Mouse (Mus musculus) heart, embryonic 11.5 days (tissue): Measurements from ENCODE around the gene Baiap2l1. TPM values are rescaled to one million over a fixed set of nuclear protein-coding genes. Genes with fewer than 3 reads are reported as not detected.

ENCODE experiments used
- ATAC-seq: fragments of 200-750 bp; cut with Nextera tagmentation; replicated peaks from 2 replicates; pipeline ENCODE4 v1.8.0; 2017; ENCODE audit warnings: moderate library complexity; ENCODE audit not compliant: insufficient number of reproducible peaks, low FRiP score, low TSS enrichment
- H3K27ac ChIP-seq: fragments of 300-500 bp; sonication (generic); 2 replicates; pipeline ENCODE4 v1.5.1; 2014; ENCODE audit warnings: mild to moderate bottlenecking, low read depth, low read length
- H3K27me3 ChIP-seq: fragments of 300-500 bp; sonication (generic); 2 replicates; pipeline ENCODE4 v1.6.1; 2014; ENCODE audit warnings: mild to moderate bottlenecking, low read length, mixed read lengths; ENCODE audit not compliant: control insufficient read depth, insufficient read depth
- H3K36me3 ChIP-seq: fragments of 300-500 bp; sonication (generic); 2 replicates; pipeline ENCODE4 v1.6.1; 2014; ENCODE audit warnings: mild to moderate bottlenecking, low read length, moderate library complexity, mixed read lengths; ENCODE audit not compliant: control insufficient read depth, insufficient read depth
- H3K4me1 ChIP-seq: fragments of 300-500 bp; sonication (generic); 2 replicates; pipeline ENCODE4 v1.6.1; 2014; ENCODE audit warnings: low read length; ENCODE audit not compliant: control insufficient read depth, insufficient read depth
- H3K4me2 ChIP-seq: fragments of 300-500 bp; sonication (generic); 2 replicates; pipeline ENCODE4 v1.6.1; 2014; ENCODE audit warnings: mild to moderate bottlenecking, moderate library complexity
- H3K4me3 ChIP-seq: fragments of 300-500 bp; sonication (generic); 2 replicates; pipeline ENCODE4 v1.5.1; 2014; ENCODE audit warnings: low read depth, low read length
- H3K9ac ChIP-seq: fragments of 300-500 bp; sonication (generic); 2 replicates; pipeline ENCODE4 v1.6.1; 2014; ENCODE audit warnings: mild to moderate bottlenecking, low read depth, low read length, moderate library complexity
- H3K9me3 ChIP-seq: fragments of 300-500 bp; sonication (generic); replicated peaks from 2 replicates; pipeline ENCODE4 v1.6.1; 2016; ENCODE audit warnings: low read length; ENCODE audit not compliant: control insufficient read depth
- WGBS: fragments of 180-500 bp; shearing (Covaris S2); extraction: QIAGEN DNeasy Blood & Tissue Kit; methylation state at CpG from one replicate; pipeline ENCODE4 v1.1.7; 2014; ENCODE audit not compliant: insufficient replicate concordance; 5-methylcytosine and 5-hydroxymethylcytosine counted together
- polyA plus RNA-seq: library from polyadenylated mRNA; unstranded; fragments of >200 nt; fragmentation: Nextera tagmentation; extraction: Ambion mirVana; gene quantifications from 2 replicates; pipeline ENCODE4 v1.2.1, GENCODE M21; 2014

The Baiap2l1 gene
- polyA plus RNA-seq, 1 experiment from 2014 or later, result 7.8 TPM

- Histone ChIP-seq H3K27ac (no peak overlapping the region), H3K9ac (no peak overlapping the region), H3K27me3 (no peaks in the 10 kb centered on the region), H3K36me3 (no peaks in the 10 kb centered on the region), H3K4me3 (no peak overlapping the region), H3K4me1 (0 out of 2 replicates have a peak, but pooled peaks cover 2% of the 10 kb centered on the region), H3K9me3 (no peaks in the 10 kb centered on the region; the same call in 1 of the 2 replicates), H3K4me2 (no peak overlapping the region)
- ATAC-seq, result no peak
- 73% methylated on average over 10 of the region's 10 CpGs for WGBS
These were observed 110.6 kb downstream of the Baiap2l1 start for GRCm38 (mm10) chr5:144247307-144247706.

GRCm38 (mm10) chr5:144246669-144247068, 111.2 kb downstream of the Baiap2l1 start:
- H3K27me3 ChIP-seq, result no peaks in the 10 kb centered on the region
- no peak overlapping the region for H3K27ac ChIP-seq
- no peak for ATAC-seq
- H3K4me3 ChIP-seq, result no peak overlapping the region
- no peaks in the 10 kb centered on the region for H3K36me3 ChIP-seq
- H3K9ac ChIP-seq, result no peak overlapping the region
- H3K4me1 ChIP-seq, result 0 out of 2 replicates have a peak, but pooled peaks cover 2% of the 10 kb centered on the region
- H3K9me3 ChIP-seq, result no peaks in the 10 kb centered on the region; the same call in 1 of the 2 replicates
- H3K4me2 ChIP-seq, result no peak overlapping the region
- WGBS, result 65% methylated on average over 7 of the region's 7 CpGs

DNA sequence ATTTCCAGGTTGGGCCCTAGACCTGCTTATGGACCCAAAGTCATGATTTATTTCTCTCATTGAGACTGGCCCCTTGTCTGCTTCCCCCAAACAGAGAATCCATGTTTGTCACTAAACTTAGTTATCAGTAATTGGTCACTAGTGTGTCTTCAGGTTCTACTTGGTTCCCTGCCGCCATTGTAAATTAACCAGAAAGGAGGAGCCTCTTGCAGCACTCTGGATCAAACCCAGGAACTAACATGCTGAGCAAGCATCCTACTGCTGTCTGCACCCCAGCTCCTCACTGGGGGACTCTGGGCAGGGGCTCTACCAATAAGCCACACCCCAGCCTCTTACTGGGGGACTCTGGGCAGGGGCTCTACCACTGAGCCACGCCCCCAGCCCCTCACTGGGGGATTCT, 112.3 kb downstream of the Baiap2l1 start:
- 0 out of 2 replicates have a peak, but pooled peaks cover 2% of the 10 kb centered on the region for H3K4me1 ChIP-seq
- ATAC-seq, result no peak
- no peak overlapping the region for H3K4me3 ChIP-seq
- no peak overlapping the region for H3K27ac ChIP-seq
- no peak overlapping the region for H3K9ac ChIP-seq
- no peaks in the 10 kb centered on the region for H3K27me3 ChIP-seq
- WGBS, result 73% methylated on average over 2 of the region's 2 CpGs
- H3K9me3 ChIP-seq, result no peaks in the 10 kb centered on the region; the same call in 1 of the 2 replicates
- H3K36me3 ChIP-seq, result no peaks in the 10 kb centered on the region
- no peak overlapping the region for H3K4me2 ChIP-seq

DNA sequence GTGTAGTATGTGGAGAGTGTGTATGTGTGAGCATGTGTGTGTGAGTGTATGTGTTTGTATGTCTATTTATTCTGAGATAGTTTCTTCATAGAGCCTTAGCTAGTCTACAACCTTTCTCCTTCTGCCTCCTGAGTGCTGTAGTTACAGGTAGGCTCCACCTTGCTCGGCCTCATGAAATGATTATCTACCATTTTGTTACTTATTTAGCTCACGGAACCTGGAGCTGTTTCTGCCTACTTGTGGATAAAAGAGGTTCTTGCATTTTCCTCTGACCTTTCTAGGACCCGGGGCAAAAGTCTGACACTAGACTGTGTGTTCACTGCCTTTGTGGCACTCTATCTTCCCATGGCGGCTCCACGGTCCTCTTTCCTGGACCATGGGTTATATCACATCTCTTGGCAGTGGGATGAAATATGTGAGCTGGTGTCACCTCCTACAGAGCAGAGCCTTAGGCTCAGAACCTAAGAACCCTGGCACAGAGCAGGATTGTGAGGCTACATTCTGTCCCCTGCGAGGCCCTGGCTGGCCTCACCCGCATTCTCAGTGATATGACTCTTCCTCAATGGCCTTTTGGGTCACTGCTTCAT, 113.9 kb downstream of the Baiap2l1 start, which contains the start of gene Bri3:
Gene Bri3 (plus strand): TSS at position 537 of the 587 bp plus-strand sequence.
- H3K4me3 ChIP-seq, result no peak within 1 kb of the TSS
- no peak for ATAC-seq
- no peak within 1 kb of the TSS for H3K4me2 ChIP-seq
- H3K27me3 ChIP-seq, result no peaks in the 10 kb centered on the region
- WGBS, result 84% methylated on average over 7 of the region's 7 CpGs
- H3K9me3 ChIP-seq, result no peaks in the 10 kb centered on the region
- H3K27ac ChIP-seq, result no peak within 1 kb of the TSS
- H3K9ac ChIP-seq, result no peak within 1 kb of the TSS
- H3K36me3 ChIP-seq, result no peaks in the 10 kb centered on the region
- H3K4me1 ChIP-seq, result 0 out of 2 replicates have a peak, but pooled peaks cover 2% of the 10 kb centered on the region

DNA sequence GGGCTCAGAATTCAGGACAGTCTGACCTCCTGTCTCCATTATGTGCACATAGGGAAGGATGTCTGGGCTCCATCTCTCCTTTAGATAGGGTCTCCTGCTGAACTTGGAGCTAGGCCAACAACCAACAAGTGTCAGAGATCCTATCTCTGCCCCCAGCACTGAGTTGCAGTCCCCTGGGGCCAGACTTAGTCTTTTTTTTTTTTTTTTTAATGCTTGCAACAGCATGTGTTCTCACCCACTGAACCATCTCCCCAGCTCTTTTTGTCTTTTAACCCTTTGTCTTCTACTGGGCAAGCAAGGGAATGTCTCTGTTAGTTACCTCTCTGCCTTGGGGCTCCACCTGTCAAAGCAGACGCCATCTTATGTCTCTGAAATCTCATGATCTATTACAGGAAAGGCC, 118.9 kb downstream of the Baiap2l1 start:
- Histone ChIP-seq H3K9ac (no peak overlapping the region), H3K27ac (no peak overlapping the region), H3K4me3 (no peak overlapping the region), H3K4me1 (no peaks in the 10 kb centered on the region), H3K27me3 (no peaks in the 10 kb centered on the region), H3K9me3 (no peaks in the 10 kb centered on the region), H3K4me2 (no peak overlapping the region), H3K36me3 (no peaks in the 10 kb centered on the region)
- 79% methylated on average over 1 of the region's 1 CpGs for WGBS
- ATAC-seq, result no peak

DNA sequence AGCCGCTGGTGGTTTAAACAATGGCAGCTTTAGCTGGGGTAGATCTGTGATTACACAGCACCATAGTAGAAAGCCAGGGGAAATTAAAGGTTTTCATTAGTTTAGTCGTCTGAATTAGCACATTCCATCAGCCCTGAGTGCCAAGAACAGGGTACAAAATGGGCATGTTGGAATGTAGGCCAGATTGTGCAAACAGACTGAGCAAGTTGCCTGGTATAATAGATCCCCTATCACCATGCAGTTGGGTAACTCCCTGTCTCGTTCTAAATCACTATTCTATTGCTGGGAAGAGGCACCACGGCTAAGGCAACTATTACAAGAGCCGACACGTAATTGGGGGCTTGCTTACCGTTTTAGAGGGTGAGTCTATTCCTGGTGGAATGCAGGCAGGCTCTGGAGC, 123.2 kb downstream of the Baiap2l1 start:
- no peaks in the 10 kb centered on the region for H3K27me3 ChIP-seq
- no peaks in the 10 kb centered on the region for H3K4me1 ChIP-seq
- H3K9ac ChIP-seq, result no peak overlapping the region
- H3K9me3 ChIP-seq, result no peaks in the 10 kb centered on the region
- H3K4me3 ChIP-seq, result no peak overlapping the region
- 81% methylated on average over 7 of the region's 7 CpGs for WGBS
- no peak overlapping the region for H3K27ac ChIP-seq
- no peaks in the 10 kb centered on the region for H3K36me3 ChIP-seq
- ATAC-seq, result no peak
- H3K4me2 ChIP-seq, result no peak overlapping the region

DNA sequence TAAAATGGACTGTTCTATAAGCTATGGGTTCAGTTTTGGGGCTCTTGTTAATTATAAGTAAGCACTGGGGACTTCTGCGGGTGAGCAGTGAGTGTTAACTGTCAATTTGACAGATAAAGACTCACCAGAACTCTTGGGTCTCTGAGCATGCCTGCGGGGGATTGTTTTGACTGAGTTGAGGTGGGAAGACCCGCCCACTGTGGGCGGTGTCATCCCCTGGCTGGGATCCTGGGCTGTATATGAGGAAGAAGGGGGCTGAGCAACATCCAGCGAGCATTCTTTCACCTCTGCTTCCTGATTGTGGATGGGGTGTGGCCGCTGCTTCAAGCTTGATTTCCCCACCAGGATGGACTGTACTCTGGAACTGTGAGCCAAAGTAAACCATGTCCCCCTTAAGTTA, 123.7 kb downstream of the Baiap2l1 start:
- H3K27me3 ChIP-seq, result no peaks in the 10 kb centered on the region
- no peak overlapping the region for H3K4me3 ChIP-seq
- no peaks in the 10 kb centered on the region for H3K36me3 ChIP-seq
- H3K9me3 ChIP-seq, result no peaks in the 10 kb centered on the region
- ATAC-seq, result no peak
- WGBS, result 52% methylated on average over 6 of the region's 6 CpGs
- H3K4me2 ChIP-seq, result no peak overlapping the region
- no peaks in the 10 kb centered on the region for H3K4me1 ChIP-seq
- no peak overlapping the region for H3K27ac ChIP-seq
- no peak overlapping the region for H3K9ac ChIP-seq

DNA sequence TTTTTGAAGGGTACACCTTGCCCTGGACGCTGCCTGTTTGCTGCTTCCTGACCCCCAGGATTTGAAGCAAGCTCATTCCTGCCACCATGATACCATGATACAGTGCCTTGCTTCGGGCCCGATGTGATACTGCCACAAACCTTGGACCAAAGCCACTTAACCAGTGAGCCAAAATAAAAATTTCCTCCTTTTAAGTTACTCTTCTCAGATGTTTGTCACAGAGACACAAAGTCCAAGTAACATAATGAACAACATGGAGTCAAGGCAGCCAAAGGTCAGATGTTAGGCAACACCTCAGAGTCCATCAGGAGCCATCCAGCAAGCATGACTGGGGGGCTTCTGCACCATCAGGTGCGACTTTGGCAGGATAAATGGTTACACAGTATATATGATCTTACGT, 125.4 kb downstream of the Baiap2l1 start:
- no peaks in the 10 kb centered on the region for H3K9me3 ChIP-seq
- no peak overlapping the region for H3K27ac ChIP-seq
- H3K4me1 ChIP-seq, result no peaks in the 10 kb centered on the region
- no peaks in the 10 kb centered on the region for H3K36me3 ChIP-seq
- H3K9ac ChIP-seq, result no peak overlapping the region
- no peak overlapping the region for H3K4me2 ChIP-seq
- WGBS, result 76% methylated on average over 5 of the region's 5 CpGs
- H3K4me3 ChIP-seq, result no peak overlapping the region
- no peak for ATAC-seq
- H3K27me3 ChIP-seq, result no peaks in the 10 kb centered on the region

- Histone ChIP-seq H3K27me3 (no peaks in the 10 kb centered on the region), H3K9ac (no peak overlapping the region), H3K9me3 (no peaks in the 10 kb centered on the region), H3K4me1 (no peaks in the 10 kb centered on the region), H3K4me2 (no peak overlapping the region), H3K4me3 (no peak overlapping the region), H3K36me3 (no peaks in the 10 kb centered on the region), H3K27ac (no peak overlapping the region)
- ATAC-seq, result no peak
- WGBS, result 57% methylated on average over 1 of the region's 1 CpGs
These were observed 126.5 kb downstream of the Baiap2l1 start for GRCm38 (mm10) chr5:144231410-144231809.
